Mouse (Mus musculus): ENCODE measurements around the gene Rlim.

- no peak for TF ChIP-seq CTCF (IDR thresholded peaks at IDR 0.05; ENCODE audit: low read depth, low read length)
- TF ChIP-seq POLR2AphosphoS5 (IDR thresholded peaks at IDR 0.05; ENCODE audit: insufficient replicate concordance, low read depth, low read length) = no peak
Observed at GRCm38 (mm10) chrX:103981169-103981689, at the start of gene Rlim.
